Mouse (Mus musculus): ENCODE results near the gene Gm5724. TPM values are rescaled to one million over a fixed set of nuclear protein-coding genes. Genes with fewer than 3 reads are reported as not detected.

The Gm5724 gene
- total RNA-seq (2023; ENCODE audit: inconsistent age): not detected in 4 replicates

DNA sequence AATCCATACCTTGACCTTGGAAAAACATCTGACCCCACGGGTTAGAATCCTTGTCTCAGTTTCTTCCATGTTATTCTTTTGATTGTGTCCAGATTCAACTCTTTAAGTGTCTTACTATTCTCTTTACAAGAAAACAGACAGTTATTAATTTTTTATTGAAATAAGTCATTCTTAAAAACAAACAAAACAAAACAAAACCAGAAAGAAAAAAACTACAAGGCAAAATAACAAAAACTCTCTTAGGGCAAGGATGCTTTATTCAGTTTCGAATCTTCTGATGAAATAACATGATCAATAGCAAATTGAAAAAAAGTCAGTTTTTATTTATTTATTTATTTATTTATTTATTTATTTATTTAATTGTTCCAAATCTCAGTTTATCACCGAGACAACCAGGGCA, at the start of gene Gm5724:
Gm5724 (minus strand) TSS at position 101 of the 400 bp plus-strand sequence.

Other genes with a start within 250 kb of the Gm5724 start
- not detected in 4 replicates for gene Slco1c1, start 249.4 kb downstream of the Gm5724 start, total RNA-seq (2023; ENCODE audit: inconsistent age)
- gene Slco1b2, start 144.3 kb downstream of the Gm5724 start, total RNA-seq (2023; ENCODE audit: inconsistent age): not detected in 4 replicates
- gene Slco1a4, start 82.4 kb upstream of the Gm5724 start, total RNA-seq (2023; ENCODE audit: inconsistent age): not detected in 4 replicates
- not detected in 4 replicates for gene Slco1a1, start 173.2 kb upstream of the Gm5724 start, total RNA-seq (2023; ENCODE audit: inconsistent age)
- not detected in 4 replicates for gene Gm6614, start 237.6 kb upstream of the Gm5724 start, total RNA-seq (2023; ENCODE audit: inconsistent age)